Mouse (Mus musculus): Measurements from ENCODE around the gene Abcc2.

Gene Abcc2

DNA sequence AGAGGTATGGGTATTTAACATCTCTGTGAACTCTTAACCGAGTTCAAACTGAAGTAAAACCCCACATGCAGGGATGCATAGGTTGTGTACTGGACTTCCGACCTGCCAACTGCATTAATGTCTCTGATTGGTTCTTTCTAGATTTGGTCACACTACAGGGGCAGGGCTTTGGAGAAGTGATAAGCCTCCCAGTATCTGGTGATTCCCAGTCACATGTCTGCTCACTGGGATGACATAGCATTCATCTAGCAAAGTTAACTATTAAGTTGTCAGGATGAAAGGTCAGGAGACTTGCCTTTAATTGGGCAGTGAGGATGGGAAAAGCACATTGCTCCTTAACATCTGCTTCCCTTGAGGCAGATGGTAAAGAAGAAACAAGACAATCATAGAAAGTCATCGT is at the start of gene Abcc2:
Abcc2 (plus strand) TSS at position 213 of the 400 bp plus-strand sequence.
- DNase-seq (ENCODE audit: low spot score in 2 of 2): no peak

DNA sequence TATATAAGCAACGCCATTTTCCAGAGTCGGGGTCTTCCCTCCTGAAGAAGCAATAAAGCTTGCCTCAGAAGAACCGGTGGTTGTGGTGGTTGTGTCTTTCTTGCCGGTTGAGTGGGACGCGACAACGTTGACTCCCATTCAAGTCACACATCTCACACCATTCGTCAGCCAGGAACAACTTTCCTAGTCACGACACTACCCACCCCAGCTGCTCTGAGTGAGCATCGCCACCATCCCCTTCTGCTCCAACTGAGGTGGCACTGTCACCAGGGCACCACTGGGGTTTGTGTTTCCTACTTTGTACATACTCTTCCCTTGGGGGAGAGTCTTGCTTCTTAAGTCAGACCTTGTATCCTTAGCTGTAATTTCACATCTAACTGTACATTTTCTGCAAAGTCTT is 43.6 kb upstream of the Abcc2 start:
- no peak for DNase-seq (ENCODE audit: low spot score in 2 of 2)

DNA sequence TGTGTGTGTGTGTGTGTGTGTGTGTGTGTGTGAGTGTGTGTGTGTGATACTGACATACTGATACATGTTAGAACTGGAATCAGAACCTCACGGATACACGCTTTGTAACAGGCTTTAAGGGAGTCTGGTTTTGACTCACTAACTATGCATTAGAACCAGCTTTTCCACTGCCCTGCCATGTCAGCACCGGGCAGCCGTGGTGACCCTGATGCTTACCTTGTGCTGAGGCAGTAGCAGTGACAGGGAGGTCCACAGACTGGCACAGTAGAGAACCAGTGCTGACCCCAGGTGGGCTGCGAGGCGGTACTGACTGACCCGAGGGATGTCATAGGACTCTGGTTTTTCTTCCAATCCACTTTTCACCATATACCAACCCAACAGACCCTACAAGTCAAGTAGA is 38.6 kb upstream of the Abcc2 start:
- no peak for DNase-seq (ENCODE audit: low spot score in 2 of 2)

DNA sequence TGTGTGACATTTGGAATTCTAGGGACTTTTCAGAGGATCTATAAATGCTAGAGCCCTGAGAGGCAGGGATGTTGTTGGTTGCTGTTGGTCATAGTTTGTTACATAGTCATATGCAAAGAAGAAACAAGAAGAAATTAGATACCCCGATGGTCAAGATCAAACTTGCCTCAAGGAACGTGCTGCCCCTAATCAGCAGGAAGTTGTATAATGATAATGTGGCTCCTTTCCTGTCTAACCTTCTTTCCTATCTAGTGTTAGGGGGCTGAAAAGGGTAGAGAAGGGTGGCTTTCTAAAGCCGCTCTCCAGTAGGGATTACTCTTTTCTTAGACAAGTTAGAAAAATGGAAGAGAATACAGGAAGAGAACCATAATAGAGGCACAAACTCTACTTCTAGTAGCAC is 36.3 kb upstream of the Abcc2 start:
- DNase-seq (ENCODE audit: low spot score in 2 of 2): no peak

DNA sequence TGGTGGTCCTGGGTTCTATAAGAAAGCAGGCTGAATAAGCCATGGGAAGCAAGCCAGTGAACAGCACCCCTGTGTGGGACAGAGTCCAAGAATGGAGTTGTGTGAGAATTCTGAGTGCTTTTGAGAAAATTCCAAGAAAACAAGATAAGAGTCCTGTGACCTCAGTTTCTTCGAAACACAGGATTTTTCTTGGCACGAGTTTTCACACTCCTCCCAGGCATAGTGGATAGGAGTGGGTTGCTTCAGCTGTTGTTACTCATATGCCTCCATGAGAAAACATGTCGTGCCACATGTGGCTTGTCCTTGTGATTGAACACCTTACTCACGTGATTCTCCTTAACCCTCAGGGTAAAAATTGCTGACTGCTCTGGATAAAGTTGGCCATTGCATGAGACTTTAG is 34.1 kb upstream of the Abcc2 start:
- DNase-seq (ENCODE audit: low spot score in 2 of 2): no peak

DNA sequence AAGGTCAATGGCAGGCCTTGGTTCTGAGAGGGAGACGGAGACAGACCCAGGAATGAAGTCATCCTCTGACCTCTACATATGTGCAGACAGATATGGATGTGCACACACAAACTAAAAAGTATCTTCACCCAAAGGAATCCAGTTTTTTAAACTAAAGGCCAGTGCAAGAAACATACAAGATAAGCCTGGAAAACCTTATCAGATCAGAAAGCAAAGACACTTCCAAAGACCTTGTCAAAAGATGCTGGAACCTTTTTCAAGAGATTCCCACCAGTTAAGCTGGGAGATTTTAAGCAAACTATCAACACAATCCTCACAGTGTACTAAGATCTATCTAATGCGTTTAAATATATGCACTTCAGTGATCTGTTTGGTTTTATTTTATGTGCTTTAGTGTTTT is 32.0 kb upstream of the Abcc2 start:
- no peak for DNase-seq (ENCODE audit: low spot score in 2 of 2)

DNA sequence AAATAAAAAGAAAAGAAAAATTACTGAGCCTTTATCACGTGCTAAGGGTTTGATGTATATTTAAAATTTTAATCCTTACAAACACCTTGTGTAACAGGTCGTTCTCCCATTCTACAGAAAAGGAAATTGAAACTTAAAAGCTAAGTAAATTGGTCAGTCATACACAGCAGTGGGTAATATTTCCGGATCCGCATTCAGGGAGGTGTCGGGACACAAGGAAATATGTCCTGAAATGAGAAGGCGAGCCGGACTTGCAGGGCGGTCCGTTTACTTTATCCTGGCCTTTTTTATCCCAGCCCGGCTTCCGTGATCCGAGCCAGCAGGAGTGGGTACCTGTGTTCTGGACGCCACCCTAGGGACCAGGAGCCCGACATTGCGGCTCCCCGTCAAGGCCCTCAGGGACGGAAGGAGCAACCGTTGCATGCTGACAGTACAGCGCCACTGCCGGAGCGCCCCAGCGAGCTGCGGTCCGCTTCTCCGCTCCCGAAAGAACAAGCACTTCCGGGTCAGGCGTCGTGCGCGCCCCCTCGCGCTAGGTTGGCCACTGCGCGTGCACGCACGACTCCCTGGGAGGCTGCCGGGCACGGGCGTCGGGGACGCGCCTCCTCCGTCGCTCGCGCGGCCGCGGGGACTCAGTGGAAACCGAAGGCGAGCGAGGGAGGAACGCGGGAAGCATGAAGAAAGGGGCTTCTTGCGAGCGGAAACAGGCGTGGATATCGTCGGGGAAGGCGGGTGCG is 29.3 kb upstream of the Abcc2 start, which contains the start of the genes Cutc and Cox15:
Cutc (plus strand) TSS at position 508 of the 737 bp plus-strand sequence.
Cox15 (minus strand) TSS at position 512 of the 737 bp plus-strand sequence.
- peak; percentile 97 to 98 for DNase-seq (ENCODE audit: low spot score in 2 of 2)

DNA sequence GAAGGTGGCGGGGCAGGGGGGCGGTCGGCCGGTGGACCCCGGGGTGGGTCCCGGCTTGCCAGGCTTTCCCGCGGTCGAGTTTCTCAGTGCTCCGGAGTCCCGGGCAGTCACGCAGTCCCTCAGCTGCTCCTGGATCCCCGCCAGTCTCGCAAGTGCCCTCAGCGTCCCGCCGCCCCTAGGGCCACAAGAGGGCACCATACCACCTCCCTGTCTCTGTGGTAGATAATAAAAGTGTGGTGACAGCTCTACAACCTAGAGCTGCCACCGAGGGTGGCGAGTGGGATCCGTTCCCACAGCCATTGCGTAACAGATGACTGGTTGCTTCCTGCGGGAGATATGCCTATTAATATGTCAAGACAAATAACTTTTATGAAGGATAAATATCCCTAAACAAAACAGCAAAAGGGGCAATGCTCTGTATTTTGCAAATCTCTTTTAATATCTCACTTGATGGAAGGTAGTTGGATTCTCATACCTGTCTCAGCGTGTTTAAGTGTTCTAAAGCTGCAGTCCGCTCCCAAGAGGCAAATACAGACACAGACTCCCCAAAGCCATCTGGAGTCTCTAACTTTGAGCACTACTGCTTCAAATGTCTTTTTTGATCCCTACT is 28.7 kb upstream of the Abcc2 start:
- peak; percentile 87 to 89 for DNase-seq (ENCODE audit: low spot score in 2 of 2)

DNA sequence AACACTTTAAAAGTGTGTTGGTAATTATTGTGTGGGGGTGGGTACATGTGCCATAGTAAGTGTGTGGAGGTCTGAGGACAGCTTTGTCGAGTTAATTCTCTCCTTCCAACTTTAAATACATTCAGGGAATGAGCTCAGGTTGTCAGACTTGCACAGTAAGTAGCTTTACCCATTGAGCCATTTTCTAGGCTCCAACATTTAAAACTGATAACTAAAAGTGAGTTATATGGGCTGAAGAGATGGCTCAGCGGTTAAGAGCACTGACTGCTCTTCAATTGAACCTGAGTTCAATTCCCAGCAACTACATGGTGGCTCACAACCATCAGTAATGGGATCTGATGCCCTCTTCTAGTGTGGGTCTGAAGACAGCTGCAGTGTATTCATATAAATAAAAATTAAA is 27.8 kb upstream of the Abcc2 start:
- no peak for DNase-seq (ENCODE audit: low spot score in 2 of 2)

DNA sequence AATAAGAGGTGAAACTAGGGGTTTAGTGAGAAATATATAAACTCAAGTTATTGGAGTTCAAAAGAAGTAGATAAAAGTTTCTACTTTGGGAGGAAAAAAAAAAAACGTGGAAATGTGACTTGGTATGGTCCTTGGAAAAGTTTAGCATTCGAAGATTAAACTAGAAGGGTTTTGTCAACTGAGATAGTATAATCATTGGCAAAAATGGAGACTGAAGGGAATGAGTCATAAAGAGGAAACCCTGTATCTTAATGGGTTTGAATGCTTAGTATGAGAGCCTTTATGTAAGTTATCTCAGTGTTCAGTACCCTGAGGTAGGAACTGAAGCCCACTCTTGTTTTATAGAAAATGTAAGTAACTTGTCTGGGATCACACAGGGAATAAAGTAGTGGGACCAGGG is 27.1 kb upstream of the Abcc2 start:
- no peak for DNase-seq (ENCODE audit: low spot score in 2 of 2)

DNA sequence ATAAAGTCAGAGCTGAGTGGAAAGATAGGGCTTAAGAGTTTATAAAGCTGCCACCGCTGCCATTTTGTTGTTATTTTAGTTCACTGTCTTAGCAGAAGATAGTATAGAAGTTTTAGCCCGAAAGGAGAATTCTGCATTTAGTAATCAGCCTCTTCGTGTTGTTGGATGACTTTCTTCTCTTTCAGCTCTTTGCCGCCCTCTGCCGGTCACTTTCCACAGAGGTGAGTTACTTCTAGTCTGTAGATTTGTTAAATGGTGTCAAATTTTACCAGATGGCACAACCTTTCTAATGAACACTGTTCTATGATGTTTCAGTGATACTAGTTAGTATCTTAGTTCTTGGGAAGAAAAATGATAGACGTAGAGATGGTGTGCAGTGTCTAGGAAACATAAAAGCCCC is 21.5 kb upstream of the Abcc2 start:
- peak; percentile 70 to 75 for DNase-seq (ENCODE audit: low spot score in 2 of 2)

DNA sequence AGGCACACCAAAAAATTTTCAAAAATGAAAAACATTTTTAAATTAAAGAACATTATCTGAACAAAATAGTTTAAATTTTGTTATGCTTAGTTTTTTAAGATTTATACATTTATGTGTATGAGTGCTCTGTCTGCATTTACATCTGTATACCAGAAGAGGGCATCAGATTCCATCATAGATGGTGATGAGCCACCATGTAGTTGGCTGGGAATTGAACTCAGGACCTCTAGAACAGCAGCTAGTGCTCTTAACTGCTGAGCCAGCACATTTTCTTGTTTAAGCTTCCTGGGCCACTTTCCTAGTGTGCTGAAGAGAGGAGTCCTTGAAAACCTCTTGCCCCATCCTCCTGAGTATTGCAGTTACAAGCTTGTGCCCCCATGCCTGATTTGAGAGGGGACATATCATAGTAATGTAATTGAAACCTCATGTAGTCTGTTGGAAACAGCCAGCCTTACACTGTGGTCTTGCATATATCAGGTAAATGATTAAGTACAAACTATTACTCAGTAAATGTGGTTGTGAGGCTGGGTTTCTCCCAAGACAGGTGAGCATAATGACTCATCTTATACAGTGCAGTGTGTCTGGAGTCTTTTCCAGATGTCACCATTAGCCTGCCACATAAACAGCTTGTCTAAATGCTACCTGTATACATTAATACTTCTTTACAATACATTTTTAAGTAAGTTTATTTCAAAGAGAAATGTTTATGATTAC is 20.3 kb upstream of the Abcc2 start:
- DNase-seq (ENCODE audit: low spot score in 2 of 2): no peak

DNA sequence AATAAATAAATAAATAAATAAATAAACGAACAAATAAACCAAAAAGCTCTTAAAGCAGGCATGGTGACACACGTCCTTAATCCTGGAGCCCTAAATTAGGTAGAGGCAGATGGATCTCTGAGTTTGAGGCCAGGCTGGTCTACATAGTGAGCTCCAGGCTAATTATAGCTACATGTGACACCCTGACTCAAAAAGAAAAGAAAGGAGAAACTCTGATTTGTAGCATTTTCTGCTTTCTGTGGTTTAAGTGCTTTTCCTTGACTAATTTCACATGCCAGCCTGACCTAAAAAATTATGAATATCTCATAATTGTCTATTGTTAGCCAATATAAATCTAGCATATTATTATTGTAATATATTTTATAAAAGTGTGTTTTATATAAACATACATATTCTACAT is 19.6 kb upstream of the Abcc2 start:
- DNase-seq (ENCODE audit: low spot score in 2 of 2): no peak

DNA sequence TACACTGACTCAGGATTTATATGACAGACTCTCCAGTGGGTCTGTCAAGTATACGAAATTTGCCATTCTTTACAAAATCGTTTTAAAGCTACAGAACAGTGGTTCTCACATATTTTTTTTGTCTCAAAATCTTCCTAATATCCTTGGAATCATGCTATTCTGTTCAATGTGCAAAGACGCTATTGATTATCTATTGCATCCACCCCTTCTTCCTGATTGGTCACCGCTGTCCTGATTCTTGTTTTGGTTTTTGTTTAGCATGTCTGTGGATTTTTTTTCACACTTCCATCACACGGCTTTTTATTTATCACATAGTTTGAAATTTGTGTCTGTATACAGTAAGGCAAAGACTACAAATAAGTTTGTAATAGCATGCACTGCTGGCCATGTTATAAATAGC is 15.5 kb upstream of the Abcc2 start:
- no peak for DNase-seq (ENCODE audit: low spot score in 2 of 2)

DNA sequence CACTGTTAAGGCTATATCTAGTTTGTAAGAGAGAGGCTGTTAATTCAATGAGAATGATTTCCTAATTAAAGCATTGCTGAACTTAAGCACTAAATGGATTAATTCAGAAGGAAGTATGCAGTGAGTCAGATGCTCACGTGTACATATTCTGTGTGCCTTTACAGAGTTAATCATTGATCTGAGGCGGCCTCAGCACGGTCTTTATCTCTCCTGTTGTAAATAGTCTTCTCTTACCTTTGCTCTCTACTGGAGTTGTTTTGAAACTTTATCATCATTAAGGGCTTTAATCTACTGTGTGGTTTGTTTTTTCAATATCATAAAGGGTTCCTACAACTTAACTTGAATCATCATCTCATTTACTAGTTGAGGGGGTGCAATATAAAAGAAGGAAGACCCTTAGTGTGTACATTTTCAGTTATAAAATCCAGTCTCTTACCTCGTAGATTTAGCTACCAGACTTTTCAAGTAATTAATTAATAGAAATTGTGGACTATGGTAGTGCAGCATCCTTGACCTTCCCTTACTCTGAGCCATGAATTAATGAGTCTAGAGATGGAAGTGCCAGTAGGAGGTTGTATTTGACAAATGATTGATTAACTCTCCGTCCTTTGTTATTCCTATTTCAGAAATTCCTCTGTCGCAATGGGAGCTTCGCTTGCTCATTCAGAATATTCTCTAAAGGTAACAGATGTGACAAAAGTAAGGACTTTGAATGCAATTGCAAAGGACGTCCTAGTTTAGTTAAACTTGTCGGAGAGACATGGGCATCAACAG is 14.3 kb upstream of the Abcc2 start:
- no peak for DNase-seq (ENCODE audit: low spot score in 2 of 2)

DNA sequence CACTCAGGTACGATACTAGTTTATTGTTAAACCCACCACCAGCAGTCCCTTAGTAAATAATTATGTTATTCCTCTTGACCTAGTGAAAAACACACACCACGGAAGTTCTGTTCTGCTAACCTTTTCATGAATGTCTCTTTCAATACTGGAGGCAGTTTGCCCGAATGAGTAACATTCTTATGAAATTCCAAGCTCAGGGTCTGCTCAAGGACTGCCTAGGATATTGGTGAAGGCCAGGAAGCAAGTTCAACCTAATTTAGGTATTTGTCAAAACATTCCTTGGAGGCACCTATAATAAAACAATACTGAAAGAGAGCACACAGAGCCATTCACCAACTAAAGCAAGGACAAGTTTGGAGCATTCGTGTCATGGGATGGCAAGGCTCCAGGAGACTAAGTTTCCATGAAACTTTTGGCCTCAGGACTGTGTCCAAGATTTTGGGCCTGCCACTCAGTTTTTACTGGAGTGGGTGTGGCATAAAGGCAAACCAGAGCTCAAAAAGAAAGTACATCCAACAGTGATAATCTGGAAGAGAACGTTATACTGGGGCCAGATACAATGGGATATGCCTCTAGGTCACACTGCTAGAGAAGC is 12.5 kb upstream of the Abcc2 start:
- no peak for DNase-seq (ENCODE audit: low spot score in 2 of 2)

DNA sequence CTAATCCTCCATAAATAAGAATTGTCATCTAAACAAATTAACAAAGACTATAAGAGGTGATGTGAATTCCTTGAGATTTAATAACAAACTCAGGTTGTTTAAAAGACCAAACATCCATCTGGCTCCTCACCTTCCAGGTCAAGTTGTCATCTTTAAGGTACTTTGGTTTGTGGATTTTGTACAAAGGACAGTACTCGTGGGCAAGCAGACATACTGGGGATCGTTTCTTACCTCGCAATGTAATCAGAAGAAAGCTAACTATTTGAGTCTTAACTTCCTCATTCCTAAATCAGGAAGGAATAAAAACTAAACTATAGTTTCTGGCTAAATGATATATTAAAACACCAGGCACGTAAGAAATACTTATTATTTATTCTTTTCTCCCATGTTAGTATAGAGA is 11.4 kb upstream of the Abcc2 start:
- DNase-seq (ENCODE audit: low spot score in 2 of 2): no peak

DNA sequence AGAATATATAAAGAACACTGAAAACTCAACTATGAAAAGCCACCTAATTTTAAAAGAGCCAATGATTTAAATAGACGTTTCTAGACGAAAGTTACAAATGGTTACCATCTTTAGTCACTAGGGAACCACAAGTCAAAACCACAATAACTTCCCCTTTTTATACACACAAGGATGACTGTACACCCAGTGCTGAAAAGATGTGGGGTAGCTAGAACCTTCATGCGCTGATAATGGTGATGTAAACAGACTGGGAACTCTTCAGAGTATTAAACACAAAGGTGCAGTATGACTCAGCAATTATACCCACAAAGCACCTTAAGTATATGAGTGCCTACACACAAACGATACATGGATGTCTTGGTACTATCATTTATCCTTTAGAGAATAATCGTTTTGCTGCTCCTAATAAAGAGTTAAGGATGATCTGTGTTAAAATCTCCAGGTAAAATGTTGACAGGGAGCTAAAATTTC is 10.5 kb upstream of the Abcc2 start:
- DNase-seq (ENCODE audit: low spot score in 2 of 2): no peak

DNA sequence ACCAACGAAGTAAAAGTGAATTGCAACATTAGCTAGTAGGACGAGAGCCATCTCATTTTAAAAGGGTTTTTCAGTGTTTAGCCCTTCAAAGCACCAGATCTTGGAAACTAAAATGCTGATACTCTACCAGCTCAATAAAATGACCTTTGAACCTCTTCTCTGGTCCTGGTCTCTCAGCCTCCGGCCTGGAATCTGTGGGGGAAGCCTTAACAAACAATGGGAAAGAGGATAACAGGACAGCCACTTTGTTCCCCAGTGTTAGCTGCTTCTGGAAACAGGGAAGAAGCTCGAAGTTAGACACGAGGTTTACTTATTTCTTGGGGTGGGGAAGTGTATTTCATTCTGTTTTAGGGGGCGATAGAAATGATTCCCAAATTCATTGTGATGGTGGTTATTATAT is 9.7 kb upstream of the Abcc2 start:
- DNase-seq (ENCODE audit: low spot score in 2 of 2): no peak

DNA sequence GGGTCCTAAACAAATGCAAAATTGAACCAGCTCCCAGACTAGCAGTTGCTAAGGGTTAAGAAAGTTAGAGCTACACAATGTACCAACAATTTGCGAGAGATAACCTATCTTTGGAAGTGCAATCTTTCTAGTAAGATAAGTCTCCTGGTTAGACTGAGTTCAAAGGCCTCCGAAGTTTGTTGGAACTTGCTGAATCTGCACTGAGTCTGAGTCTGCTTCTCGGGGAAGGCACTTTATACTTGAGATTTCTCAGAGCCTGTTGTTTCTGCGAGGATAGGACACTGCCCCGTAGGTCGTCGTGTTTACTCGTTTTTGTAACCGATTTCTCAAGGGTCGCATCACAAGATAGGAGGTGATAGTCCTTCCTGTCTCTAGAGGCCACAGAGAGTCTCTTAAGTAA is 6.6 kb upstream of the Abcc2 start:
- DNase-seq (ENCODE audit: low spot score in 2 of 2): no peak

DNA sequence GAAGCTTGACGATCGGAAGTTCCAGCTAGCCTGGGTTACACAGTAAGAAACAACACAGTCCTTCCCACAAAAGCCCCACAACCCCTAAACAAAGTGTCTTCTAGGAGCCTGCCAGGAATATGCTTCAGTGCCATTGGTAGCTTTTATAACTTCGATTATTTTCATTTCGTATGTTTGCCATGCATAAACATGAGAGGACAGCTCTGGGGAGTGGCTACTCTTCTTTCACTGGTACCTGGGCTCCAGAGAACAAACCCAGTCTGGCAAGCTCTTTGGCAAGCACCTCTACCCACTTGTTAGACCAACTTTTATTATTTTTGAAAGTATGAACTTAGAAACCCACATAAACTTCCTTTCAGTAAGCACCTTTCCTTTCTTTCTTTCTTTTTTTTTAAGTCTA is 5.4 kb upstream of the Abcc2 start:
- DNase-seq (ENCODE audit: low spot score in 2 of 2): no peak

DNA sequence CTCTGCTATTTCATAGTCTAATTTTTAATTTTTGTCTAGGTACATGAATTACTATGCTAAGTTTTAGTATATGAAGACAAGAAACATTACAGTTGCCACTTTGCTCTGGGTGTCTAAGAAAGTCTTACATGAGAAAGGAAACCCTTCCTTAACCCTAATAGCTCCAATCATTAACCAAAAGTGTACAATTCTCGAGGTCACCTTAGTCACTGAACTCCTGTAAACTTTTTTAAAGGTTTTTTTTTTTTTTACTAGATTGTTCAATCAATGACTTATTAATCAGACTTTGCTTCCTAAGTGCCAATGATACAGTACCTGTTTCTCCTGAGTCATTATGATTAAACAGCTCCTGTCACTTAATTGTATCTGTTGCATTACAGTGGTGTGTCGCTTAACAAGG is 4.7 kb upstream of the Abcc2 start:
- DNase-seq (ENCODE audit: low spot score in 2 of 2): no peak
